Mouse (Mus musculus): ENCODE data around the gene Rpl3l. TPM values are rescaled to one million over a fixed set of nuclear protein-coding genes. Genes with fewer than 3 reads are reported as not detected.

Rpl3l gene
- 0.35 TPM in 1 of 2 replicates, not detected in the other for polyA plus RNA-seq (2012; ENCODE audit: insufficient read depth, low replicate concordance)

DNA sequence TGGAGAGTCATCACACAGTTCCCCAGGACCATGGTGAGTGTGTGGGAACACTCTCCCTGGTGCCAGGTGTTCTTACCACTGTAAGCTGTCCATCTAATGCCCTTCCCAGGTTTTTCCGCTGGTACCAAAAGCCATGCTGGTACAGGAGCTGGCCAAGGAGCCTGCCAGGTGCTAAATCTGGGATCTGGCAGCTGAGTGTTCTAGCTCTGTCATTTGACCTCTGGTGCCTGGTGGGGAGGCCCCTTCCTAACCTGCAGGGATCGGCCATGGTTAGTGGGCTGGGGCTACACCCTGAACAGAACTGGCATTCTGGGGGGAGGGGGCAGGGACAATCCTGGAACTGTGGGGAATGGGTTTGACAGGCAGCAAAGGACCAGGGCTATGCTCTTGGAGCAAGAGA is at the start of gene Rpl3l:
Rpl3l (plus strand) TSS at position 203 of the 400 bp plus-strand sequence.
- no peaks in the 10 kb centered on the region for H3K9me3 ChIP-seq
- TF ChIP-seq FLI1 (IDR thresholded peaks at IDR 0.05; ENCODE audit: low read length) (no peak), GATA1 (IDR thresholded peaks at IDR 0.05; ENCODE audit: borderline replicate concordance, low read length) (no peak)
- H3K36me3 ChIP-seq (replicated peaks; ENCODE audit: low read length), result peaks cover under 1% of the 10 kb centered on the region
- peaks cover 45% of the 10 kb centered on the region for H3K4me1 ChIP-seq
- peaks cover 5% of the 10 kb centered on the region for H3K27me3 ChIP-seq (replicated peaks)
- H3K4me3 ChIP-seq (replicated peaks), result no peak within 1 kb of the TSS

DNA sequence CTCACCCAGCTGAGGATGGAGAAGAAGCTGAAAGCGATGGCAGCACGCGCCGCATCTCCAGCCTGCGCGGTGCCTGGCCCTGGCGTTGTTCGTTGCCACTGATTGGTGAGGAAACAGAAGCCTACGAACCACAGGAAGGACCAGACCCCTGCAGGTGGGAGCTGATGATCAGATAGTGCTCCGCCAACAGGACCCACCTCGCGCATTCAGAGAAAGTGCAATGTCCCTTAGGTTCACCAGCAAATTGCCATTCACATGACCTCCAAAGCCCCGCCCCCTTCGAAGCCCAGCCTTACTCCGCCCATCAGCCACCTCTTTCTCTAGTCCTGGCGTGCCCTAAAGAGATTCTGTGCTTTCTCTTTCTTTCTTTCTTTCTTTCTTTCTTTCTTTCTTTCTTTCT is 41.1 kb upstream of the Rpl3l start:
- H3K9me3 ChIP-seq, result no peaks in the 10 kb centered on the region
- peaks cover 38% of the 10 kb centered on the region for H3K4me1 ChIP-seq
- peaks cover 10% of the 10 kb centered on the region for H3K36me3 ChIP-seq (replicated peaks; ENCODE audit: low read length)
- H3K27me3 ChIP-seq (replicated peaks), result peaks cover 52% of the 10 kb centered on the region
- H3K4me3 ChIP-seq (replicated peaks), result peak overlapping the region; percentile 81
- no peak for TF ChIP-seq FLI1 (IDR thresholded peaks at IDR 0.05; ENCODE audit: low read length)
- no peak for TF ChIP-seq GATA1 (IDR thresholded peaks at IDR 0.05; ENCODE audit: borderline replicate concordance, low read length)

DNA sequence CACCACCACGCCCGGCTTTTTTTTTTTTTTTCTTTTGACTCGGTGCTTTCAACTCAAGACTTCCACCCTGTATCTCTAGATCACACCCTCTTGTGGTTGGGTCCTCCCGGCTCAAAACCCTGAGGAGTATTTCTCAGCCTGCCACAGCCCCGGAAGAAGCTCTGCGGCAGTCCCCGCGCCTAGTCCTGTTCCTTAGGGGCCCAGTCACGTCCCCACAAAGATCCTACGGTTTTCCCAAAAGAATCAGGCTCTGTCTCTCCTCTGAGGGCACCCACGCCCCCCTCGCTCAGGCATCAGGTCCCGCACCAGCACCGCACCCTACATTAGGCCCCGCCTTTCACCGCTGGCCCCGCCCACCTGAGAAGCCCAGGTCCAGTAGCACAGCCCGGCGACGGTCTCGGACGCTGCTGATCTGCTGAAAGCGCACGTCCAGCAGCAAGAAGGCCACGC is 40.4 kb upstream of the Rpl3l start:
- TF ChIP-seq FLI1 (IDR thresholded peaks at IDR 0.05; ENCODE audit: low read length) (no peak), GATA1 (IDR thresholded peaks at IDR 0.05; ENCODE audit: borderline replicate concordance, low read length) (no peak)
- Histone ChIP-seq H3K36me3 (replicated peaks; ENCODE audit: low read length) (peaks cover 5% of the 10 kb centered on the region), H3K4me1 (peaks cover 41% of the 10 kb centered on the region), H3K9me3 (no peaks in the 10 kb centered on the region), H3K27me3 (replicated peaks) (peaks cover 52% of the 10 kb centered on the region), H3K4me3 (replicated peaks) (peak overlapping the region; percentile 90)

DNA sequence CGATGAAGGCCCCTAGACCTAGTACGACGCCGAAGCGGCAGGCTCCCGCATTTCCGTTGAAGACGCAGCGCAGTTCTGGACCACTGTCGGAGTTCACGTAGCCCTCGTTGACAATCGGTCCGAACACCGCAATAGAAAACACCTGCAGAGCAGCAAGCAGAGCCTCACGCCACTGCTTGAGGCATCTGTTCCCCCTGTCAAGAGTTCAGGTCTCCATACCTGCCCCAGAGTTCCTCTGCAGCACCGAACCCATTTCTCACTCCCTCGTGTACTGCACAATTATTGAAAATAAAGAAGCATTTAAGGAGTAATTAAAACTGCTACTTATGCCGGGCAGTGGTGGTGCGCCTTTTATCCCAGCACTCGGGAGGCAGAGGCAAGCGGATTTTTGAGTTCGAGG is 40.0 kb upstream of the Rpl3l start:
- H3K4me3 ChIP-seq (replicated peaks), result peak overlapping the region; percentile 90
- peaks cover 52% of the 10 kb centered on the region for H3K27me3 ChIP-seq (replicated peaks)
- peaks cover 6% of the 10 kb centered on the region for H3K36me3 ChIP-seq (replicated peaks; ENCODE audit: low read length)
- H3K9me3 ChIP-seq, result no peaks in the 10 kb centered on the region
- peaks cover 46% of the 10 kb centered on the region for H3K4me1 ChIP-seq
- no peak for TF ChIP-seq FLI1 (IDR thresholded peaks at IDR 0.05; ENCODE audit: low read length)
- no peak for TF ChIP-seq GATA1 (IDR thresholded peaks at IDR 0.05; ENCODE audit: borderline replicate concordance, low read length)

DNA sequence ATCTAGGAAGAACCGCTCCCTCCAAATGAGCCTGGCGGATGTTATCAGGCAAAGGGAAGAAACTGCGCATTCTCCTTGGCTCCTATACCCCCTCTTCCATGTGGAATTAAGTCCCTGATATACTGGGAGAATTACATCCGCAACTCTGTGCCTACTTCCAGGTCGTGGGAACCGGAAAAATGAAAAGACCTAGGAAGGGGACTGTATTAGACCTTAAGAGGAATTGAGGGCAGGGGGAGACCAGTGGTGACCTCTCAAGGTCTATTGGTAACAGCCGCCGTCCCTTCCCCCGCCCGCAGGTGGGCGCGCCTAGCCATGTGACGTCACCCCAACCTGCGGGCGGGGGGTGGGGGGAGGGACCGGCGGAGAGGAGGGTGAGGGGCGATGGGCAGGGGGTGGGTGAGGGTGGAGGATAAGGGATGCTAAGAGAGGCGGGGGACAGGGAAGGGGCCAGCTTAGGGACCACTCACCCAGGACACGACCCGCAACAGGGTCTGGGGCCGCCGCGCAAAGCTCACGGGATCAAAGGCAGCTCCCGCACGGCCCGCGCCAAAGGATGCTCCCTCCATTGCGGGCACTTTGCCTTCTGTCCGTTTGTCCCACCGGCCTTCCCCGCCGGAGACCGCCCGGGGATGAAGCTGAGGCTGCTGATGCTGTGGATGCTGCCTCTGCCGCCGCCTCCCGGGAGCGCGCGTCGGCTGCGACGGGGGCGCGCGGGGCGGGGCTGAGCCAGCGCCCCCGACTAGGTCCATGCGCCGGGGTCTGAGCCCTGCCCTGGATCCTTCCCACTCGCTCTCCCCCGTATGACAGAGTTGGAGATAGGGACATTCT is 38.2 kb upstream of the Rpl3l start, which contains the start of gene Syngr3:
Syngr3 (minus strand) TSS at position 705 of the 831 bp plus-strand sequence.
- no peaks in the 10 kb centered on the region for H3K9me3 ChIP-seq
- H3K36me3 ChIP-seq (replicated peaks; ENCODE audit: low read length), result peaks cover 19% of the 10 kb centered on the region
- peak within 1 kb of the TSS; percentile 83 for H3K4me3 ChIP-seq (replicated peaks)
- H3K27me3 ChIP-seq (replicated peaks), result peaks cover 52% of the 10 kb centered on the region
- TF ChIP-seq GATA1 (IDR thresholded peaks at IDR 0.05; ENCODE audit: borderline replicate concordance, low read length), result no peak
- TF ChIP-seq FLI1 (IDR thresholded peaks at IDR 0.05; ENCODE audit: low read length), result no peak
- H3K4me1 ChIP-seq, result peaks cover 59% of the 10 kb centered on the region

DNA sequence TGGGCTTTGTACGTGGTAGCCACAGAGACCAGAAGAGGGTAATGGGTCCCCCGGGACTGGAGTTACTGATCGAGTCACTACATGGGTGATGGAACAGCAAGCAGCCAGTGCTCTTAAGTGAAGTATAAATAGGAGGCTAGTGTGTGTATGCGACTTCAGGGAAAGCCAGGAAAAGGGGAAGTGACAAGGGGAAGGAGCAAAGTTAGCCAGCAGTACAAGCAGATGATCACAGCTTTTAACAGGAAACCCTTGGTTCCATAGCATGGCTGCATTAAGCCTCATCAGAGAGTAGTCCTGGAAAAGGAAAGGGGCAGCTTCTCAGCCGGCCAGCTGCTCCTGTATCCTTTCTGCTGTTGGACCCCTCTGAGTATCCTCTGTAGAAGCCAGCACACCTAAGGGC is 35.2 kb upstream of the Rpl3l start:
- Histone ChIP-seq H3K27me3 (replicated peaks) (peaks cover 36% of the 10 kb centered on the region), H3K9me3 (no peaks in the 10 kb centered on the region), H3K4me1 (peaks cover 70% of the 10 kb centered on the region), H3K36me3 (replicated peaks; ENCODE audit: low read length) (peaks cover 20% of the 10 kb centered on the region), H3K4me3 (replicated peaks) (peak overlapping the region; percentile 42)
- TF ChIP-seq FLI1 (IDR thresholded peaks at IDR 0.05; ENCODE audit: low read length) (no peak), GATA1 (IDR thresholded peaks at IDR 0.05; ENCODE audit: borderline replicate concordance, low read length) (no peak)

DNA sequence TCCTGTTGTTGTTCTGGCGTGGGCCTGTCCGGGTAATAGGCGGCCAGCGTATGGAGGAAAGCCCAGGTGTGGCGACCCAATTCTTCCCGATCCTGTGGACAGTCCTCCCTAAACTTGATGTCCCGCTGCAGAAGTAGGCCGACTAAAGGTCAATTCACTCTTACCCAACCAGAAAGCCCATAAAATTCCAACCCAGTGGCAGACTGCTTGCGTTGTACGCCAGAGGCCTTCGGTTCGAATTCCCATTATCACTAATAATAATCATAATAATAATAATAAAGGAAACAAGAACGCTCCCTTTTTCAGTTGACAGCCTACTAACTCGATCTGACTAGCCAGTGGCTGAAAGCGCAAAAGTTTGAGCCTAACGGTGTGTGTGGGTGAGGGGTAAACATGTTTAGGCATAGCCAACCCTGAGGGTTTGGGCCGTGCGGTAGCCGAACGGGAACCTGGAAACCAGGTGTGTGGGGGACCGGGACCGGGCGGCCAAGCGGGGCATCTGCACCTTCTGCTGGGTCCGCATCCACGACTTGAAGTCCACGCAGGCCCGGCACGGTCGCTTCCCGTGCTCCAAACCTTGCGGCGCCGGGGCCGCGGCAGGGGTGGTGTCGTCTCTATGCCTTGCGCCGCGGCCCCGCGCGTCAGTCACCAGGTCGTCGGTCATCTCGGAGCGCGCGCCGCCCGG is 32.2 kb upstream of the Rpl3l start:
- Histone ChIP-seq H3K4me1 (peaks cover 53% of the 10 kb centered on the region), H3K9me3 (no peaks in the 10 kb centered on the region), H3K27me3 (replicated peaks) (peaks cover 6% of the 10 kb centered on the region), H3K4me3 (replicated peaks) (peak overlapping the region; percentile 99), H3K36me3 (replicated peaks; ENCODE audit: low read length) (peaks cover 37% of the 10 kb centered on the region)
- no peak for TF ChIP-seq GATA1 (IDR thresholded peaks at IDR 0.05; ENCODE audit: borderline replicate concordance, low read length)
- no peak for TF ChIP-seq FLI1 (IDR thresholded peaks at IDR 0.05; ENCODE audit: low read length)

DNA sequence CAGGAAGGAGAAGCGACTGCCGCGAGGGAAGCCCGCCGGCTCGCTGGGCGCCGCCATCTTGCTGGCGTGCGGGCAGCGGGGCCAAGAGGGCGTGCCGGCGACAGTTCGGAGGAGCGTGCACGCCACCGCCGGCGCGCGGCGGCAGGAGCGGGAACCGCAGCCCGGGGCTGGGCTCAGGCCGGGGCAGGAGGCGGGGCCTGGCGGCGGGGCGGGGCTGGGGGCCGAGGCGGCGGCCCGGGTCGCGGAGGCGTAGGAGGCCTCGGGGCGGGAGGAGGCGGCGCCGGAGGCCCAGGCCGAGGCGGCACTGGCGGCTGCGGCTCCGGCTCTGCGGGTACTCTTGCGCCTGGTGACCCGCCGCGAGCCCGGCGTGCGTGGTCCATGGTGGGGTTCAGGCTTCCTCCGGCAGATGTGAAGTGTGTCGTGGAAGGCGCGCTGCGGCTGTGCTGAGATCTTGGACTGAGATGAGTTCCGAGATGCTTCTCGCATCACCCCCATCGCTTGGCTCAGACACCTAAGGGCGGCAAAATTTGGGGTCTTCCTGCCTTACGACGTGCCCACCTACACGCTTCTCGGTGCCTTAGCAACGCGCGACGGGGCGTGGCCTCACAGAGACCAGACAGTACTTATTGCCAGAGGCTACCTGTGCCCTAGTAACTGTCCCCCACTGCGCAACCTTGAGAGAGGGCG is 31.5 kb upstream of the Rpl3l start, which contains the start of the genes Gfer and Noxo1:
Gfer (minus strand) TSS at position 146 of the 687 bp plus-strand sequence.
Noxo1 (plus strand) TSS at position 224 of the 687 bp plus-strand sequence.
- Histone ChIP-seq H3K4me1 (peaks cover 53% of the 10 kb centered on the region), H3K4me3 (replicated peaks) (peak within 1 kb of the TSS; percentile 99), H3K36me3 (replicated peaks; ENCODE audit: low read length) (peaks cover 44% of the 10 kb centered on the region), H3K27me3 (replicated peaks) (no peaks in the 10 kb centered on the region), H3K9me3 (no peaks in the 10 kb centered on the region)
- no peak for TF ChIP-seq FLI1 (IDR thresholded peaks at IDR 0.05; ENCODE audit: low read length)
- no peak for TF ChIP-seq GATA1 (IDR thresholded peaks at IDR 0.05; ENCODE audit: borderline replicate concordance, low read length)

DNA sequence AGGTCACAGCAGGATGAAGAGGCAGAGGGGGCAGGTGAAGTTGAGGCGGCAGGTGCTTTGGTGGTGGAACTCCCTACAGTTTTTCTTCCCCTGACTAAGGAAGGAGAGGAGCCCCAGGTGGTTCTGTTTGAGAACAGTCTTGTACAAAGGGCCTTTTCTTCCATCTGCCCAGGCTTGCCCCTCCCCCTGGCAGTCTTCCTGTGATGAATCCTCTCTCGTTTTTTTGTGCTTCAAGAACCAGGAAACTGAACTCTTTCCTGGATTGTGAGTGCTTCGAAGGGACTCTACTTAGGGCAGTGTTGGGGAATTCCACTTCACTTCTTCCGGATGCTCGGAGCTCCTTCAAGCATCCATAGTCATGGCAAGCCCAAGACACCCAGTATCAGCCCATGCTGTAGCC is 29.6 kb upstream of the Rpl3l start:
- Histone ChIP-seq H3K36me3 (replicated peaks; ENCODE audit: low read length) (peaks cover 51% of the 10 kb centered on the region), H3K9me3 (no peaks in the 10 kb centered on the region), H3K27me3 (replicated peaks) (no peaks in the 10 kb centered on the region), H3K4me1 (peaks cover 41% of the 10 kb centered on the region), H3K4me3 (replicated peaks) (no peak overlapping the region)
- no peak for TF ChIP-seq GATA1 (IDR thresholded peaks at IDR 0.05; ENCODE audit: borderline replicate concordance, low read length)
- no peak for TF ChIP-seq FLI1 (IDR thresholded peaks at IDR 0.05; ENCODE audit: low read length)
